Mouse (Mus musculus): Measurements from ENCODE around the gene Trex1.

GRCm38 (mm10) chr9:109056081-109056690, 3.3 kb downstream of the Trex1 start:
- TF ChIP-seq MYOG (IDR thresholded peaks at IDR 0.05; ENCODE audit: control insufficient read depth in 1 of 3, insufficient read depth in 1 of 3, insufficient read length in 2 of 3, low read depth in 2 of 3) (no peak), POLR2A (IDR thresholded peaks at IDR 0.05; ENCODE audit: insufficient read length, low read depth) (no peak), USF1 (IDR thresholded peaks at IDR 0.05; ENCODE audit: low read depth) (no peak), MYOD1 (IDR thresholded peaks at IDR 0.05; ENCODE audit: control insufficient read depth in 1 of 3, insufficient read length in 2 of 3, low read depth in 2 of 3) (no peak), POLR2AphosphoS2 (IDR thresholded peaks at IDR 0.05; ENCODE audit: insufficient read length, low read depth) (no peak), TCF12 (IDR thresholded peaks at IDR 0.05; ENCODE audit: insufficient read depth, poor library complexity, severe bottlenecking) (no peak), REST (IDR thresholded peaks at IDR 0.05; ENCODE audit: insufficient read depth, insufficient read length) (no peak), MAX (IDR thresholded peaks at IDR 0.05; ENCODE audit: low read depth) (no peak), SRF (IDR thresholded peaks at IDR 0.05; ENCODE audit: control insufficient read depth, insufficient read length, low read depth) (no peak), TCF3 (IDR thresholded peaks at IDR 0.05; ENCODE audit: insufficient read length, low read depth) (no peak), E2F4 (IDR thresholded peaks at IDR 0.05; ENCODE audit: insufficient read depth) (no peak), CEBPB (IDR thresholded peaks at IDR 0.05; ENCODE audit: insufficient read depth, poor library complexity, severe bottlenecking) (no peak)

Data from myocyte (in vitro differentiated cells).